In the genomic region with DNA sequence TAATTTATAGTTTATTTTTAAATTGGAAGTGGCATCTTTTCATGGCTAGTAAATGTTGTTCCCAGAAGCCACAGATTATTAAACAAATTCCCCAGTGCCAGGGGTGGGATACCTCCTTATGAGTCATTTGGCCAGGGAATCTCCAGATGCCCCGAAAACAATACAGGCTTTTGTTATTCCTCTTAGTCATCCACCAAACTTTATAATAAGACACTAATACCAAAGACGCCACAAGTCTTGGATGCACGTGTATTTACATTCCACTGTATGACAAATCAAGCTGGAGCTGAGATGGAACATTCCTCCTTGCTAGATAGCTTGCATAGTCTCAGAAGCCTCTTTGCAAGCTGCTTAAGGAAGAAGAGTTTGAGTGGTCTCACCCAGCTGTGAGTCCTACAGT, we compare ENCODE assay signal across 16 mouse cellular contexts.
"Had no signal": no experiment of that assay in that cellular context is flagged by ENCODE, and none has a peak within 500 bp of the region (broad histone marks: within the 10 kb centered on the region; RNA-seq: fewer than 3 reads in every experiment).

No protein-coding gene starts in this region.

- H3K4me3 ChIP-seq: kidney, embryonic 15.5 days; left cerebral cortex, adult 2 months; liver, embryonic 13.5 days; lung, embryonic 15.5 days; megakaryocyte, embryonic 14.5 days; neural tube, embryonic 12.5 days had no signal

- H3K27me3 ChIP-seq: kidney, embryonic 15.5 days; liver, embryonic 13.5 days; lung, embryonic 15.5 days; megakaryocyte, embryonic 14.5 days; neural tube, embryonic 12.5 days had no signal

- H3K36me3 ChIP-seq: kidney, embryonic 15.5 days; liver, embryonic 13.5 days; lung, embryonic 15.5 days; neural tube, embryonic 12.5 days had no signal

- H3K27ac ChIP-seq: kidney, embryonic 15.5 days; left cerebral cortex, adult 2 months; liver, embryonic 13.5 days; lung, embryonic 15.5 days; neural tube, embryonic 12.5 days had no signal

- H3K4me2 ChIP-seq: kidney, embryonic 15.5 days; liver, embryonic 13.5 days; lung, embryonic 15.5 days; midbrain, embryonic 11.5 days; neural tube, embryonic 12.5 days had no signal

- H3K9me3 ChIP-seq: liver, embryonic 13.5 days; lung, embryonic 15.5 days; neural tube, embryonic 12.5 days had no signal

- H3K9ac ChIP-seq: kidney, embryonic 15.5 days; liver, embryonic 13.5 days; lung, embryonic 15.5 days; neural tube, embryonic 12.5 days had no signal

- DNase-seq: kidney, adult 11 months; kidney, adult 8-10 months; kidney, postnatal 10 days; kidney, postnatal 36 days; layer of hippocampus, postnatal 36 days; liver, embryonic 13.5 days; lung, postnatal 14 days; midbrain, embryonic 14.5 days; thymus, adult 18-20 months; thymus, postnatal 36 days had no signal

- H3K4me1 ChIP-seq: kidney, embryonic 15.5 days; liver, embryonic 13.5 days; lung, embryonic 15.5 days; megakaryocyte, embryonic 14.5 days; neural tube, embryonic 12.5 days had no signal
